Mouse (Mus musculus): Measurements from ENCODE around the gene Dag1. TPM values are rescaled to one million over a fixed set of nuclear protein-coding genes. Genes with fewer than 3 reads are reported as not detected.
"Not testable (repeated sequence)": the region's sequence is repeated elsewhere in the genome, so short reads cannot be mapped to it uniquely, and the experiment has no call there.

Gene Dag1
- polyA plus RNA-seq, 1 experiment from 2014 or later: 62.7 TPM

DNA sequence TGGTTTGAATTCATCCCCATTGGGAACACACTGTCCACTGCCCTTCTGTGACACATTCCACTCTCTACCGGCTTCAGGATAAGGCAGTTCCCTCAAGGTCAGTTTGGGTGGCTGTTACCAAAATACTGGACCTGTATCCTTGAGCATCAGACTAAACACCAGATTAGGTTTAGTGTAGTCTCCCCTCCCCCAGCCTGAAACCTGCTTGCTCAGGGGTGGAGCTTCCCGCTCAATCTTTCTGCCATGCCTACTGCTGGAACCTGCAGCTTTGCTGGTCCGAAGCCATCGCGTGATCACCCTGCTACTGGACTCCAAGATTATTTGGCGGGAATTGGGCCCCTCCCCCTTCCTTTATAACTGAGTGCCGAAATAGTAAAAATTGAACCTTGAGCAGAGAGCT is 4.9 kb upstream of the Dag1 start:
- not testable (repeated sequence) for H3K4me1 ChIP-seq; H3K4me2 ChIP-seq; H3K9me3 ChIP-seq; H3K9ac ChIP-seq; ATAC-seq (ENCODE audit: low FRiP score); H3K4me3 ChIP-seq (replicated peaks); H3K27me3 ChIP-seq; H3K27ac ChIP-seq; H3K36me3 ChIP-seq (replicated peaks)
- WGBS: 75% methylated on average over 7 of the region's 7 CpGs

- Histone ChIP-seq H3K4me2 (no peak overlapping the region), H3K27me3 (0 out of 2 replicates have a peak, but pooled peaks cover 2% of the 10 kb centered on the region), H3K9ac (no peak overlapping the region), H3K36me3 (replicated peaks) (no peaks in the 10 kb centered on the region), H3K4me3 (replicated peaks) (no peak overlapping the region), H3K9me3 (no peaks in the 10 kb centered on the region), H3K27ac (no peak overlapping the region), H3K4me1 (peaks cover 11% of the 10 kb centered on the region)
- 87% methylated on average over 7 of the region's 7 CpGs for WGBS
- no peak for ATAC-seq (ENCODE audit: low FRiP score)
Measured at GRCm38 (mm10) chr9:108267691-108268090, 3.9 kb upstream of the Dag1 start.

DNA sequence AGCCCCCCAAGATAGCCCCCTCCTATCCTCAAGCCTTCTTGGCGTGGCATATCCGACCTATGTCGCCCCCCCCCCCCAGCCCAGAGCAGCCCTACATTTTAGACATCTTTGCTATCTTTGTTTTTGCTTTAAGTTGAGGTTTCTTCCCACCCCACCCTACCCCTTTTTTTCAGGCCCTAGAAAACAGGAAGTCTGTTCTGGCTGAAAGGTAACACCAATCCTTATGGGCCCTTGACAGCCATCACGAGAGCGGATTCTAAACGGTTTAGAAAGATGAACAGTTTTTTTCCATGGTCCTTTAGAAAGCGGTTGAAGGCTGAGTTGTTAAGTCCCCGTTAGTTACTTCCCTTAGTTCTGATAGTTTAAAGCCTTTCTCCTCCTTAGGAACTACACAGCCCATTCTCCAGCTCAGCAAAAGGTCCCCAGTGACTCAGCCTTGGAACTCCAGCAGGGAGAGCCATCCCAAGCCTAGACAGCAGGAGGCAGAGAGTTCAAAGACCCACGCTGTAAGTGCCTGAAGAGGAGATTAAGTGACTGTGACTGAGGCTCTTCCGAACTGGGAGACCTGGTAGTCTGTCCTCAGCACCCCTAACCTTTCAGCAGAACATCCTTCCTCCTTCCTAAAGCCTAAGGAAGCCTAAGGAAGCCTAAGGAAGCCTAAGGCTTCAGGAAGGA is 2.6 kb upstream of the Dag1 start:
- H3K4me1 ChIP-seq: peaks cover 24% of the 10 kb centered on the region
- no peaks in the 10 kb centered on the region for H3K36me3 ChIP-seq (replicated peaks)
- no peak overlapping the region for H3K27ac ChIP-seq
- no peak overlapping the region for H3K4me3 ChIP-seq (replicated peaks)
- H3K9me3 ChIP-seq: no peaks in the 10 kb centered on the region
- no peak overlapping the region for H3K4me2 ChIP-seq
- WGBS: 62% methylated on average over 8 of the region's 10 CpGs
- no peak overlapping the region for H3K9ac ChIP-seq
- no peaks in the 10 kb centered on the region for H3K27me3 ChIP-seq
- ATAC-seq (ENCODE audit: low FRiP score): no peak

DNA sequence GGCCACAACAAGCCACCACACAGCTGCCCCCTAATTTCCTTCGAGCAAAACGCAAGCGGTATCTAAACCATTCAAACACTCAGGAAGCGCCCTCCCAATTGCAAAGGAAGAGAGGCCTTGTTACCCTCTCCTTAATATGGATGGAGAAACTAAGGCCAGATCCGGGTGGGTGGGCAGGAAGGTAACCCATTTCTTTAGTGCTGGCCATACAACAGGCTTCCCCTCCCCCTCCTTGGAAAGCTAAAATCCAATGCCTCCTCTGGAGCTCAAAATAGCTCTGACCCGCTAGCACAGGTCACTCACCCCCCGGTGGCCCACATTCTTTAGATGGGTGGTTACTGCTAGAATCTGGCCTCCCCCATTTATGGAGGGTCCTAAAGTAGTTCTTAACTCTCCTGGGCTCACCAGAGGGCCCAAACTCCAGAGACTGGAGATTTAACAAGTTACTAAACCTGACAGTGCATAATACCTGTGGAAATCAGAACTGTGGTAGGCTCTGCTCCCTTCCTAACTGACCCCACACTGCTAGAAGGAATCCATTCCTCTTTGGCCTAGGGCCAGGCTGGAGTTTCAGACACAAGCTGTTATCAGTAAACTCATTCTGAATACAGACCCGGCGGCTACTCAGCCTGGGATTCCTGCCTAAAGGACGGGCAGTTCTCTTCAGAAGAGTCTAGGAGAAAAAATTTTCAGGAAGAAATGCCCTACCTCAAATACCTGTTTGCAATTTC is 598 bp upstream of the Dag1 start:
- peak overlapping the region; percentile 96 for H3K4me3 ChIP-seq (replicated peaks)
- peak overlapping the region; percentile 93 for H3K27ac ChIP-seq
- no peaks in the 10 kb centered on the region for H3K27me3 ChIP-seq
- H3K36me3 ChIP-seq (replicated peaks): no peaks in the 10 kb centered on the region
- WGBS: 14% methylated on average over 10 of the region's 10 CpGs
- H3K9ac ChIP-seq: peak overlapping the region; percentile 12; the same call in 1 of the 2 replicates
- peak overlapping the region; percentile 68 for H3K4me2 ChIP-seq
- peaks cover 30% of the 10 kb centered on the region for H3K4me1 ChIP-seq
- H3K9me3 ChIP-seq: no peaks in the 10 kb centered on the region
- no peak; the same call in 1 of the 2 replicates for ATAC-seq (ENCODE audit: low FRiP score)

- 0% methylated on average over 49 of the region's 62 CpGs for WGBS
- H3K27ac ChIP-seq: peak overlapping the region; percentile 93
- peaks cover 30% of the 10 kb centered on the region for H3K4me1 ChIP-seq
- peak overlapping the region; percentile 68 for H3K4me2 ChIP-seq
- peak overlapping the region; percentile 96 for H3K4me3 ChIP-seq (replicated peaks)
- peak overlapping the region; percentile 95 for H3K9ac ChIP-seq
- H3K36me3 ChIP-seq (replicated peaks): no peaks in the 10 kb centered on the region
- H3K9me3 ChIP-seq: no peaks in the 10 kb centered on the region
- peak; percentile 63 for ATAC-seq (ENCODE audit: low FRiP score)
- H3K27me3 ChIP-seq: no peaks in the 10 kb centered on the region
Measured at GRCm38 (mm10) chr9:108263131-108263681, 552 bp downstream of the Dag1 start.

GRCm38 (mm10) chr9:108262494-108263049 is 1.2 kb downstream of the Dag1 start:
- H3K27me3 ChIP-seq: no peaks in the 10 kb centered on the region
- no peaks in the 10 kb centered on the region for H3K9me3 ChIP-seq
- peak overlapping the region; percentile 96 for H3K4me3 ChIP-seq (replicated peaks)
- H3K27ac ChIP-seq: no peak overlapping the region
- ATAC-seq (ENCODE audit: low FRiP score): no peak
- peak overlapping the region; percentile 68 for H3K4me2 ChIP-seq
- peaks cover 30% of the 10 kb centered on the region for H3K4me1 ChIP-seq
- WGBS: 42% methylated on average over 11 of the region's 11 CpGs
- 0 out of 2 replicates have a peak, but pooled peaks cover 2% of the 10 kb centered on the region for H3K36me3 ChIP-seq (replicated peaks)
- H3K9ac ChIP-seq: peak overlapping the region; percentile 95

DNA sequence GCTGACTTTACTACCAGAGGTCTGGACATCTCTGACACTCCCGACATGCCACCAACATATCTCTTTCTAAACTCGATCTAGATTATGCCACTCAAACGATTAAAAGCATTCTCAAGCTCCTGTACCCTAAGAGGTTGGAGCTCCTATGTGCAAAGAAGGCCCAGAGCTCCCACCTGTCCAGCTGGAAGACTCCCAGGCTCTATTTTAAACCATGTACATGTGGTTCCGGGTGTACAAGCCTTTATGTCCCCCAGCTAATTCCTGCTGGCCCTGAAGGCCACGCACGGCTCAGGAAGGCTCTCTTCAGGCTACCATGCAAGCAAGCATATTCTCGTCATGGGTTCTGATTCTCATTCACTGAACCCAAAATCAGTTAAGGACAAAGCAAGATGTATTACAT is 1.9 kb downstream of the Dag1 start:
- peak overlapping the region; percentile 96 for H3K4me3 ChIP-seq (replicated peaks)
- ATAC-seq (ENCODE audit: low FRiP score): no peak
- no peak overlapping the region for H3K9ac ChIP-seq
- H3K27ac ChIP-seq: no peak overlapping the region
- no peaks in the 10 kb centered on the region for H3K27me3 ChIP-seq
- peaks cover 30% of the 10 kb centered on the region for H3K4me1 ChIP-seq
- 0 out of 2 replicates have a peak, but pooled peaks cover 3% of the 10 kb centered on the region for H3K36me3 ChIP-seq (replicated peaks)
- 80% methylated on average over 7 of the region's 7 CpGs for WGBS
- H3K9me3 ChIP-seq: no peaks in the 10 kb centered on the region
- H3K4me2 ChIP-seq: peak overlapping the region; percentile 68

- 83% methylated on average over 4 of the region's 4 CpGs for WGBS
- ATAC-seq (ENCODE audit: low FRiP score): no peak
Measured at GRCm38 (mm10) chr9:108260526-108260925, 3.2 kb downstream of the Dag1 start.

GRCm38 (mm10) chr9:108252766-108253165 is 11.0 kb downstream of the Dag1 start:
- Histone ChIP-seq H3K27ac (no peak overlapping the region), H3K9ac (no peak overlapping the region), H3K27me3 (no peaks in the 10 kb centered on the region), H3K4me3 (replicated peaks) (no peak overlapping the region), H3K36me3 (replicated peaks) (peaks cover 35% of the 10 kb centered on the region), H3K4me2 (no peak overlapping the region), H3K4me1 (no peaks in the 10 kb centered on the region), H3K9me3 (no peaks in the 10 kb centered on the region)
- over 99% methylated on average over 7 of the region's 7 CpGs for WGBS
- no peak for ATAC-seq (ENCODE audit: low FRiP score)

More at GRCm38 (mm10) chr9:108260526-108260925, 3.2 kb downstream of the Dag1 start:
- no peak overlapping the region for H3K27ac ChIP-seq
- H3K4me3 ChIP-seq (replicated peaks): no peak overlapping the region
- no peaks in the 10 kb centered on the region for H3K9me3 ChIP-seq
- peaks cover 30% of the 10 kb centered on the region for H3K4me1 ChIP-seq
- H3K9ac ChIP-seq: no peak overlapping the region
- no peaks in the 10 kb centered on the region for H3K27me3 ChIP-seq
- H3K36me3 ChIP-seq (replicated peaks): 0 out of 2 replicates have a peak, but pooled peaks cover 3% of the 10 kb centered on the region
- no peak overlapping the region for H3K4me2 ChIP-seq

- no peak overlapping the region for H3K4me3 ChIP-seq (replicated peaks)
- 93% methylated on average over 6 of the region's 6 CpGs for WGBS
- H3K9me3 ChIP-seq: no peaks in the 10 kb centered on the region
- no peak overlapping the region for H3K9ac ChIP-seq
- no peaks in the 10 kb centered on the region for H3K4me1 ChIP-seq
- peaks cover 36% of the 10 kb centered on the region for H3K36me3 ChIP-seq (replicated peaks)
- no peak overlapping the region for H3K4me2 ChIP-seq
- ATAC-seq (ENCODE audit: low FRiP score): no peak
- H3K27me3 ChIP-seq: no peaks in the 10 kb centered on the region
- H3K27ac ChIP-seq: no peak overlapping the region
Measured at GRCm38 (mm10) chr9:108251877-108252276, 11.9 kb downstream of the Dag1 start.

- Histone ChIP-seq H3K9ac (no peak overlapping the region), H3K4me1 (no peaks in the 10 kb centered on the region), H3K36me3 (replicated peaks) (peaks cover 50% of the 10 kb centered on the region), H3K27ac (no peak overlapping the region), H3K27me3 (no peaks in the 10 kb centered on the region), H3K9me3 (no peaks in the 10 kb centered on the region), H3K4me3 (replicated peaks) (no peak overlapping the region), H3K4me2 (no peak overlapping the region)
- WGBS: 73% methylated on average over 5 of the region's 5 CpGs
- no peak for ATAC-seq (ENCODE audit: low FRiP score)
Measured at GRCm38 (mm10) chr9:108248957-108249356, 14.8 kb downstream of the Dag1 start.

DNA sequence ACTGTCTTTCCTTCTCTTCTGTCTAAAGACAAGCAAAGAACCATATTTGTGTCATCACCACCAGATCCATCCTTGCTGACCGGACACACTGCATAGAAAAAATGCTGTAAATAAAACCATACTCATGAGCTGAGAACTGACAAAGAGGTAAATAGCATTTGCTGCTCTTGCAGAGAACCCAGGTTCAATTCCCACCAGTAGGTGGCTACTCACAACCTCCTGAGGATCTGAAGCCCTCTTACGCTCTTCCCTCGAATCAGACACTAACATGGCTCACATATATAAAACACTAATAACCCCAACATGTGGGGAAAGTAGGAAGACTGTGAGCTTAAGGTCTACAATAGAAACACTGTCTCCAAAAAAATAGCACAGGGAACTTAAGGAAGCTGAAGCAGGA is 18.8 kb downstream of the Dag1 start:
- H3K9me3 ChIP-seq: no peaks in the 10 kb centered on the region
- no peak overlapping the region for H3K4me2 ChIP-seq
- no peaks in the 10 kb centered on the region for H3K4me1 ChIP-seq
- H3K27ac ChIP-seq: no peak overlapping the region
- H3K36me3 ChIP-seq (replicated peaks): peaks cover 36% of the 10 kb centered on the region
- H3K9ac ChIP-seq: no peak overlapping the region
- H3K4me3 ChIP-seq (replicated peaks): no peak overlapping the region
- 86% methylated on average over 3 of the region's 3 CpGs for WGBS
- no peak for ATAC-seq (ENCODE audit: low FRiP score)
- no peaks in the 10 kb centered on the region for H3K27me3 ChIP-seq
